Mouse (Mus musculus): ENCODE measurements around the gene Megf9. TPM values are rescaled to one million over a fixed set of nuclear protein-coding genes. Genes with fewer than 3 reads are reported as not detected.
A peak's percentile ranks its signal among the peaks of the same experiment; 100 is the strongest.

Megf9 gene
- total and polyA plus RNA-seq, 2 experiments, result 8.6 to 9.9 TPM

DNA sequence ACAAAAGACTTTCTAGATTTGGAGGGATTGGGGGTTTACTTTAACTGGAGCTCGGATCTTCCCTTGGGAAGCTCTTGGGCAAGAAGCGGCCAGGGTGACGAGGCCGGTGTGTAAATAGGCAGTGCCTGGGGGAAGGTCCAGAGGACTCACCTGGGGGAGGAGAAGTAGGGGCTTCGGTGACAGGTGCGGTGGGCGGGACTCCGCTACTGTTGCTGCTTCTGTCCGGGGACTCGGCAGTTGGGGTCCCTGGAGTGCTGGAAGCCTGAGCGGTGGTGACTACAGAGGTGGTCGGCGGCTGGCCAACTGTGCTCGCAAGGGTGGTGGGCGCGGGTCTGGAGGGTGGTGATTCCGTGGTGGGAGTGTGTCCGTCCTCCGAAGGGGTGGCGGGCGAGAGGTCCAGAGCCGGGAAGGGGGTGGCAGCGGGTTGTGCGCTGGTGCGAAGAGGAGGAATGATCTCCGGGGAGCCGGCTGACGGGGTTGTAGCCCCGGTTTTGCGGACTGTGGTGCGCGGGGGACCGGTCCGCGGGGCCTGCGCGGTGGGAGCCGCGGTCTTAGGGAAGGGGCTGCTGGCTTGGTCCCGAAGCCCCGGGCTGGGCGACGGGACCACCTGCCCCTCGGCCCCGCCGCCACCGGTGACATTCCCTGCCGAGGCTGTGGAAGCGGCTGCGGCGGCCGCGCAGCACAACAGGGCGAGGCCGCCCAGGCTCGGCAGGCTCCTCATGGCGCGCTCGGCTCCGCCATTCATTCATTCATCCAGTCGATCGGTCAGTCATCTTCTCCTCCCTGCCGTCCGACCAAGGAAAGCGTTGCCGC lies 511 bp downstream of the Megf9 start:
- DNase-seq (ENCODE audit: extremely low read depth, low read depth, low spot score), result peak; percentile 64

DNA sequence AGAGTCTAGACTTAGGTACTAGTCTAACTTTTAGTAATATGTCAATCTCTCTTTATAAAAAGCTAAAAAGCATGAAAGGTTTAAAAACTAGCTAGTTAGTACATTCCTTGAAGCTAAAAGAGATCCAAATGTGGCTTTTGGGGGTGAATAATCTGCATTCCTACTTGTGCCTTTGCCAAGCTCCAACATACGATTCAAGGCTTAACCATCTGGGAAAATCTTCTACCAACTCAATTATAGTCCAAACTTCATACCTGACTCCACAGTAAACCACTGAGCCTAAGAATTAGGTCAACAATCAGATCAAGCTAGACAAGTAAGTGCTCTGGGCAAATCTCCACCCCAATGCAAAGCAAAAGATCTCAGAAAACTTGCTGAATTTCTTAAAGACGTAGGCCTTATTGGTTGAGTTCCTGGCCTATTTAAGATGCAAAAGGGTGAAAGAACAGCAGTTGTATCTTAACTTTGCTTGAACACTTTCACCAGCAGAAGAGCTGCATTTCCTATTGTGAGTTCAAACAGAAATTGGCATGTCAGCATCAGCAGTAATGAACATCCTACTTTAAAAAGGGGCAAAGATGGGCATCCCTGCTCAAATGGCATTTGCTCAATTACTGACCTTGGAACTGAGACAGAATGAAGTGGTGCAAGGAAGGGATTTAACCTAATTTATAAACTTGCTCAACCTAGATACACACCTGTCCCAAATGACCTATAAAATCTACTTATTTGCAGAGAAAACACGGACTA lies 1.6 kb downstream of the Megf9 start:
- TF ChIP-seq POLR2A (IDR thresholded peaks at IDR 0.05; ENCODE audit: extremely low read depth, insufficient read depth, low read length), result no peak
- DNase-seq (ENCODE audit: extremely low read depth, low read depth, low spot score), result peak; percentile 58
- no peaks in the 10 kb centered on the region for H3K27me3 ChIP-seq (ENCODE audit: control insufficient read depth, insufficient read depth, low read length)
- peak overlapping the region; percentile 66 for H3K27ac ChIP-seq (replicated peaks; ENCODE audit: insufficient read depth, low read depth, low read length)
- H3K79me2 ChIP-seq (ENCODE audit: control insufficient read depth, insufficient read depth, low read length), result peaks cover 3% of the 10 kb centered on the region; the same call in 1 of the 2 replicates
- no peaks in the 10 kb centered on the region for H3K36me3 ChIP-seq (ENCODE audit: control insufficient read depth, insufficient read depth, low read length)
- WGBS, result 22% methylated on average over 3 of the region's 3 CpGs
- H3K9ac ChIP-seq (ENCODE audit: low read depth, low read length), result no peak overlapping the region
- peak overlapping the region; percentile 85; the same call in 1 of the 2 replicates for H3K4me3 ChIP-seq (ENCODE audit: insufficient read depth, low read depth, low read length)
- H3K4me1 ChIP-seq (ENCODE audit: control insufficient read depth, insufficient read depth, low read length), result peaks cover 12% of the 10 kb centered on the region

More for the DNA sequence above, 511 bp downstream of the Megf9 start:
- H3K79me2 ChIP-seq (ENCODE audit: control insufficient read depth, insufficient read depth, low read length), result peaks cover 3% of the 10 kb centered on the region; the same call in 1 of the 2 replicates
- peak overlapping the region; percentile 87 for H3K9ac ChIP-seq (ENCODE audit: low read depth, low read length)
- whole genome bisulfite sequencing, result under 1% methylated on average over 61 of the region's 66 CpGs
- peak overlapping the region; percentile 85 for H3K4me3 ChIP-seq (ENCODE audit: insufficient read depth, low read depth, low read length)
- no peaks in the 10 kb centered on the region for H3K27me3 ChIP-seq (ENCODE audit: control insufficient read depth, insufficient read depth, low read length)
- H3K36me3 ChIP-seq (ENCODE audit: control insufficient read depth, insufficient read depth, low read length), result no peaks in the 10 kb centered on the region
- H3K27ac ChIP-seq (replicated peaks; ENCODE audit: insufficient read depth, low read depth, low read length), result peak overlapping the region; percentile 66
- TF ChIP-seq POLR2A (IDR thresholded peaks at IDR 0.05; ENCODE audit: extremely low read depth, insufficient read depth, low read length) (no peak), CTCF (IDR thresholded peaks at IDR 0.05; ENCODE audit: low read depth, low read length) (no peak)
- peaks cover 12% of the 10 kb centered on the region for H3K4me1 ChIP-seq (ENCODE audit: control insufficient read depth, insufficient read depth, low read length)

DNA sequence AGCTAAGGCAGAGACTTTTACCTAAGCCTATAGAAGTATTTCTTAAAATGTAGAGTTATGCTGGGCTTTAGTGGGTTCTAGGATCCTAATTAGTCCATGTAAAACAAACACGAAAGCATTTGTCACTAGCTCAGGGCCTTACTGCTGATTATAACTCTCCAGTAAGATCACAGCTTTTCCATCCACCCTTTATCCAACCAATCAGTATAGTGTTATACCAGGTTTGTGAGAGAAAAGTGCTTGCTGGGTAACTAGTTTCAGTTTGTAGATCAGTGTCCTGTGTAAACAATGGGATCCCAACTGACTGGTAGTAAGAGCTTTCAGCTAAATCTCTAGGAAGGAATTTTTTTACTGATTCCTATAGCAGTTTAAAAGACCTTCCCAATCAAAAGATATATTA lies 3.8 kb downstream of the Megf9 start:
- no peaks in the 10 kb centered on the region for H3K27me3 ChIP-seq (ENCODE audit: control insufficient read depth, insufficient read depth, low read length)
- DNase-seq (ENCODE audit: extremely low read depth, low read depth, low spot score), result peak; percentile 89
- no peaks in the 10 kb centered on the region for H3K36me3 ChIP-seq (ENCODE audit: control insufficient read depth, insufficient read depth, low read length)
- H3K9ac ChIP-seq (ENCODE audit: low read depth, low read length), result no peak overlapping the region
- no peak overlapping the region; the same call in 1 of the 2 replicates for H3K4me3 ChIP-seq (ENCODE audit: insufficient read depth, low read depth, low read length)
- peaks cover 3% of the 10 kb centered on the region; the same call in 1 of the 2 replicates for H3K79me2 ChIP-seq (ENCODE audit: control insufficient read depth, insufficient read depth, low read length)
- TF ChIP-seq CTCF (IDR thresholded peaks at IDR 0.05; ENCODE audit: low read depth, low read length), result no peak
- no peak for TF ChIP-seq POLR2A (IDR thresholded peaks at IDR 0.05; ENCODE audit: extremely low read depth, insufficient read depth, low read length)
- H3K27ac ChIP-seq (replicated peaks; ENCODE audit: insufficient read depth, low read depth, low read length), result peak overlapping the region; percentile 30; the same call in 1 of the 2 replicates
- 28% methylated on average over 1 of the region's 1 CpGs for whole genome bisulfite sequencing
- H3K4me1 ChIP-seq (ENCODE audit: control insufficient read depth, insufficient read depth, low read length), result peaks cover 10% of the 10 kb centered on the region

DNA sequence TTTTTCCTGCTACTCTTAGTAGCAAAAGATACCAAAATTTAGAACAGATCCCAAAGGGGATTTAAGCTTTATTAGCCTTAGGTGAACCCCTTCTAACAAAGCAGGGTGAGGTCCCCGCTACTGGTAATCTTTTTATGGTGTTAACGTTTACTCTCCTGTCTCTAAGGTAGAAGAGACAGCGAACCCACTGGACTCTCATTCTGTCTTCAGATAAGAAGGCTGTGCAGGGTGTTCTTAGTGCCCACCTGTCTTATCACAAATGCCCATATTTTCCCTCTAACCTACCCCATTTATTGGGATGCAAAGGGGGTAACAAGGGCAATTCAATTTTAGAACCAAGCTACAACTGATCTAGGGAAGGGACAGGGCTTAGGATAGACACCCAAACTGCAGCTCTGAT lies 6.2 kb downstream of the Megf9 start:
- Histone ChIP-seq H3K27ac (replicated peaks; ENCODE audit: insufficient read depth, low read depth, low read length) (no peak overlapping the region), H3K9ac (ENCODE audit: low read depth, low read length) (no peak overlapping the region), H3K36me3 (ENCODE audit: control insufficient read depth, insufficient read depth, low read length) (no peaks in the 10 kb centered on the region), H3K79me2 (ENCODE audit: control insufficient read depth, insufficient read depth, low read length) (peaks cover 3% of the 10 kb centered on the region; the same call in 1 of the 2 replicates), H3K4me3 (ENCODE audit: insufficient read depth, low read depth, low read length) (no peak overlapping the region), H3K27me3 (ENCODE audit: control insufficient read depth, insufficient read depth, low read length) (no peaks in the 10 kb centered on the region), H3K4me1 (ENCODE audit: control insufficient read depth, insufficient read depth, low read length) (peaks cover 5% of the 10 kb centered on the region; the same call in 1 of the 2 replicates)
- 85% methylated on average over 3 of the region's 3 CpGs for WGBS
- TF ChIP-seq CTCF (IDR thresholded peaks at IDR 0.05; ENCODE audit: low read depth, low read length) (no peak), POLR2A (IDR thresholded peaks at IDR 0.05; ENCODE audit: extremely low read depth, insufficient read depth, low read length) (no peak)
- DNase-seq (ENCODE audit: extremely low read depth, low read depth, low spot score), result no peak

DNA sequence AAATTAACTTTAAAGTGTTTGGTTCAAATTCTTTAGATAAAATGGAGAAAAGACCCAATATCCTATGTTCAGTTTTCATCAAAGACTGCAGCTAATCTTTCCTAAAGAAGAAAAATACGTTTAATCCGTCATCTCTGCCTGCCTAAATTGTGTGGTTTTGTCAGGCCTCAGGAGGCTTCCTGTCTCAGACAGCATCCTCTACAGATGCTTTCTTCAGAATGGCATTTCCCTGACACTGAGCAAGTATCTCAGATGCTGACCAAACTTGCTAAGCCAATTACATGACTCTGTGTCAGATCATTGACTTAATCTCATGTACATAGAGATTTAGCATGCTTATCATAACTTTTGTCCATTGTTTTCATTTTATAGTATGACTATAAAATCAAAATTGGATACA lies 11.4 kb downstream of the Megf9 start:
- TF ChIP-seq CTCF (IDR thresholded peaks at IDR 0.05; ENCODE audit: low read depth, low read length) (no peak), POLR2A (IDR thresholded peaks at IDR 0.05; ENCODE audit: extremely low read depth, insufficient read depth, low read length) (no peak)
- no peaks in the 10 kb centered on the region for H3K27me3 ChIP-seq (ENCODE audit: control insufficient read depth, insufficient read depth, low read length)
- no peak overlapping the region for H3K9ac ChIP-seq (ENCODE audit: low read depth, low read length)
- no peaks in the 10 kb centered on the region for H3K36me3 ChIP-seq (ENCODE audit: control insufficient read depth, insufficient read depth, low read length)
- H3K4me3 ChIP-seq (ENCODE audit: insufficient read depth, low read depth, low read length), result no peak overlapping the region
- no peak overlapping the region for H3K27ac ChIP-seq (replicated peaks; ENCODE audit: insufficient read depth, low read depth, low read length)
- H3K4me1 ChIP-seq (ENCODE audit: control insufficient read depth, insufficient read depth, low read length), result peaks cover 2% of the 10 kb centered on the region
- no peak for DNase-seq (ENCODE audit: extremely low read depth, low read depth, low spot score)
- no peaks in the 10 kb centered on the region; the same call in 1 of the 2 replicates for H3K79me2 ChIP-seq (ENCODE audit: control insufficient read depth, insufficient read depth, low read length)
- 75% methylated on average over 2 of the region's 2 CpGs for WGBS
